Mouse (Mus musculus): ENCODE measurements around the gene Scube1. TPM values are rescaled to one million over a fixed set of nuclear protein-coding genes. Genes with fewer than 3 reads are reported as not detected.

Gene Scube1
- polyA plus RNA-seq, 1 experiment, result 24.7 TPM

- TF ChIP-seq CTCF (IDR thresholded peaks at IDR 0.05; ENCODE audit: borderline replicate concordance, extremely low read depth, insufficient read depth, insufficient read length) (no peak), POLR2A (IDR thresholded peaks at IDR 0.05; ENCODE audit: borderline replicate concordance, extremely low read depth, insufficient read depth, insufficient read length, poor library complexity, severe bottlenecking) (no peak)
- DNase-seq (ENCODE audit: low read depth), result peak; percentile 32
Measured at GRCm38 (mm10) chr15:83593702-83594512, 130.9 kb downstream of the Scube1 start.

GRCm38 (mm10) chr15:83593189-83593585, 131.6 kb downstream of the Scube1 start:
- TF ChIP-seq POLR2A (IDR thresholded peaks at IDR 0.05; ENCODE audit: borderline replicate concordance, extremely low read depth, insufficient read depth, insufficient read length, poor library complexity, severe bottlenecking), result no peak
- no peak for TF ChIP-seq CTCF (IDR thresholded peaks at IDR 0.05; ENCODE audit: borderline replicate concordance, extremely low read depth, insufficient read depth, insufficient read length)
- no peak for DNase-seq (ENCODE audit: low read depth)

- TF ChIP-seq POLR2A (IDR thresholded peaks at IDR 0.05; ENCODE audit: borderline replicate concordance, extremely low read depth, insufficient read depth, insufficient read length, poor library complexity, severe bottlenecking), result no peak
- no peak for TF ChIP-seq CTCF (IDR thresholded peaks at IDR 0.05; ENCODE audit: borderline replicate concordance, extremely low read depth, insufficient read depth, insufficient read length)
- DNase-seq (ENCODE audit: low read depth), result no peak
Measured at GRCm38 (mm10) chr15:83592260-83593188, 132.3 kb downstream of the Scube1 start.

- no peak for DNase-seq (ENCODE audit: low read depth)
- no peak for TF ChIP-seq POLR2A (IDR thresholded peaks at IDR 0.05; ENCODE audit: borderline replicate concordance, extremely low read depth, insufficient read depth, insufficient read length, poor library complexity, severe bottlenecking)
- TF ChIP-seq CTCF (IDR thresholded peaks at IDR 0.05; ENCODE audit: borderline replicate concordance, extremely low read depth, insufficient read depth, insufficient read length), result no peak
Measured at GRCm38 (mm10) chr15:83591758-83592157, 133.1 kb downstream of the Scube1 start.

- TF ChIP-seq POLR2A (IDR thresholded peaks at IDR 0.05; ENCODE audit: borderline replicate concordance, extremely low read depth, insufficient read depth, insufficient read length, poor library complexity, severe bottlenecking) (no peak), CTCF (IDR thresholded peaks at IDR 0.05; ENCODE audit: borderline replicate concordance, extremely low read depth, insufficient read depth, insufficient read length) (no peak)
- DNase-seq (ENCODE audit: low read depth), result no peak
Measured at GRCm38 (mm10) chr15:83590841-83591240, 134.0 kb downstream of the Scube1 start.

- no peak for TF ChIP-seq CTCF (IDR thresholded peaks at IDR 0.05; ENCODE audit: borderline replicate concordance, extremely low read depth, insufficient read depth, insufficient read length)
- no peak for TF ChIP-seq POLR2A (IDR thresholded peaks at IDR 0.05; ENCODE audit: borderline replicate concordance, extremely low read depth, insufficient read depth, insufficient read length, poor library complexity, severe bottlenecking)
Measured at GRCm38 (mm10) chr15:83584741-83585220, 140.0 kb downstream of the Scube1 start.

DNA sequence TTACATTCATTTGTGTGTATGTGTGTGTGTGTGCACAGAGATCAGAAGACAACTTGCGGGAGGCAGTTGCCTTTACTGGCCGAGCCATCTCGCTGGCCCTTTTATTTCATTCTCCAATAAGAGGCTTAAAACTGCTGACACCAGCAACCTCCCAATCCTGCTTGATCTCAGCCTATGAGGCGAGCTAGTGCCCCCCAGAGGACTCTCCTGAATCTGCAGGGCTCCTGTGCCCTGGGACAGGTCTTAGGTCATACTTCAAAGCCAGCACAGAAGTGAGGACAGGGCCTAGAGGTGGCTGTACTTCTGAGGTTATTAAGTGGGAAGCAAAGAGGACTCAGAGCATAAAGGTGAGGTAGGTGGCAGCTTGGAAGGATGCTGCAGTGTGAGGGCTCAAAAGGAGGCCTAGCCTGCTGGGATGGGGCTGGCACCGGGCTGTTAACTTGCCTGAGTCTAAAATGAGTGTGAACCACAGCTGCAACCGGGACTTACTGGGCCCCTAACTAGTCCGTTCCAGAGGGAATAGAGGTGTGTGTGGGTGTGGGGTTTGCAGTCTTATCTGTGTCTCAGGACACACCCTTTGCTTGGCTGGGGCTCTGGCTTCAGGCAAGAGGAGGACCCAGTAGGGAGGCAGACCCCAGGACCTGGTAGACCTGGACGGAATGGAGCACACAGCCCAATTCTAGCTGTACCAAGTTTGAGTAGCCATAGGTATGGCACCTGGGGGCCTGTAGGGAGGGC, 141.2 kb downstream of the Scube1 start:
- DNase-seq (ENCODE audit: low read depth), result peak; percentile 26

More at GRCm38 (mm10) chr15:83584741-83585220, 140.0 kb downstream of the Scube1 start:
- DNase-seq (ENCODE audit: low read depth), result no peak

GRCm38 (mm10) chr15:83582931-83583330, 141.9 kb downstream of the Scube1 start:
- no peak for DNase-seq (ENCODE audit: low read depth)
- no peak for TF ChIP-seq CTCF (IDR thresholded peaks at IDR 0.05; ENCODE audit: borderline replicate concordance, extremely low read depth, insufficient read depth, insufficient read length)
- no peak for TF ChIP-seq POLR2A (IDR thresholded peaks at IDR 0.05; ENCODE audit: borderline replicate concordance, extremely low read depth, insufficient read depth, insufficient read length, poor library complexity, severe bottlenecking)

More for the DNA sequence above, 141.2 kb downstream of the Scube1 start:
- TF ChIP-seq CTCF (IDR thresholded peaks at IDR 0.05; ENCODE audit: borderline replicate concordance, extremely low read depth, insufficient read depth, insufficient read length) (peak; percentile 43; the same call in 1 of the 2 replicates), POLR2A (IDR thresholded peaks at IDR 0.05; ENCODE audit: borderline replicate concordance, extremely low read depth, insufficient read depth, insufficient read length, poor library complexity, severe bottlenecking) (no peak)

- DNase-seq (ENCODE audit: low read depth), result no peak
- no peak for TF ChIP-seq POLR2A (IDR thresholded peaks at IDR 0.05; ENCODE audit: borderline replicate concordance, extremely low read depth, insufficient read depth, insufficient read length, poor library complexity, severe bottlenecking)
- no peak for TF ChIP-seq CTCF (IDR thresholded peaks at IDR 0.05; ENCODE audit: borderline replicate concordance, extremely low read depth, insufficient read depth, insufficient read length)
Measured at GRCm38 (mm10) chr15:83576651-83577050, 148.2 kb downstream of the Scube1 start.

- TF ChIP-seq CTCF (IDR thresholded peaks at IDR 0.05; ENCODE audit: borderline replicate concordance, extremely low read depth, insufficient read depth, insufficient read length), result no peak
- TF ChIP-seq POLR2A (IDR thresholded peaks at IDR 0.05; ENCODE audit: borderline replicate concordance, extremely low read depth, insufficient read depth, insufficient read length, poor library complexity, severe bottlenecking), result no peak
- DNase-seq (ENCODE audit: low read depth), result no peak
Measured at GRCm38 (mm10) chr15:83575543-83575942, 149.3 kb downstream of the Scube1 start.

Data from brain, embryonic 14.5 days (tissue).